8 mouse cellular contexts compared by ENCODE assay signal in genomic region chr9:86572636-86573291, GRCm38 (mm10). TPM values are rescaled to one million over a fixed set of nuclear protein-coding genes. Genes with fewer than 3 reads are reported as not detected.
DNase-seq lines count a peak whose midpoint lies in the region; ATAC-seq and TF ChIP-seq lines count a peak whose summit lies in the region.

No protein-coding gene starts in this region.

- no peaks in the 10 kb centered on the region; the same call in 1 of the 2 replicates for H3K4me1 ChIP-seq in embryonic fibroblast, embryonic 13.5 days (ENCODE audit: control insufficient read depth, insufficient read depth, low read length)
- no peaks in the 10 kb centered on the region; the same call in 1 of the 2 replicates for H3K4me1 ChIP-seq in heart, embryonic 11.5 days (ENCODE audit: control insufficient read depth, insufficient read depth, low read length)
- H3K4me1 ChIP-seq in kidney, embryonic 15.5 days: peaks cover 18% of the 10 kb centered on the region

- 10% methylated on average over 13 of the region's 13 CpGs for WGBS in heart, embryonic 11.5 days (ENCODE audit: insufficient replicate concordance)
- WGBS in kidney, embryonic 15.5 days: 7% methylated on average over 13 of the region's 13 CpGs

- H3K9ac ChIP-seq in heart, embryonic 11.5 days (ENCODE audit: low read depth, low read length): peak overlapping the region; percentile 73; the same call in 1 of the 2 replicates
- peak overlapping the region; percentile 59 for H3K9ac ChIP-seq in kidney, embryonic 15.5 days

- TF ChIP-seq POLR2A in embryonic fibroblast, embryonic 13.5 days (IDR thresholded peaks at IDR 0.05; ENCODE audit: low read depth, low read length): no peak

- H3K9me3 ChIP-seq in heart, embryonic 11.5 days (replicated peaks; ENCODE audit: control insufficient read depth, low read length): no peaks in the 10 kb centered on the region
- H3K9me3 ChIP-seq in kidney, embryonic 15.5 days (replicated peaks): no peaks in the 10 kb centered on the region

- H3K4me3 ChIP-seq in embryonic fibroblast, embryonic 13.5 days (ENCODE audit: insufficient read depth, low read length): no peak overlapping the region
- peak overlapping the region; percentile 78 for H3K4me3 ChIP-seq in heart, embryonic 11.5 days (ENCODE audit: low read depth, low read length)
- H3K4me3 ChIP-seq in kidney, embryonic 15.5 days (replicated peaks): peak overlapping the region; percentile 75

- H3K4me2 ChIP-seq in heart, embryonic 11.5 days: peak overlapping the region; percentile 100
- H3K4me2 ChIP-seq in kidney, embryonic 15.5 days: peak overlapping the region; percentile 100

- no peak for ATAC-seq in heart, embryonic 11.5 days (replicated peaks; ENCODE audit: insufficient number of reproducible peaks, low FRiP score, low TSS enrichment)
- ATAC-seq in kidney, embryonic 15.5 days (replicated peaks; ENCODE audit: low FRiP score): peak; percentile 5; the same call in 1 of the 2 replicates

- no peaks in the 10 kb centered on the region for H3K27me3 ChIP-seq in heart, embryonic 11.5 days (ENCODE audit: control insufficient read depth, insufficient read depth, low read length)
- no peaks in the 10 kb centered on the region for H3K27me3 ChIP-seq in kidney, embryonic 15.5 days

- no peak overlapping the region for H3K27ac ChIP-seq in embryonic fibroblast, embryonic 13.5 days (ENCODE audit: insufficient read depth, low read length)
- H3K27ac ChIP-seq in heart, embryonic 11.5 days (ENCODE audit: low read depth, low read length): no peak overlapping the region
- H3K27ac ChIP-seq in kidney, embryonic 15.5 days: no peak overlapping the region

- no peaks in the 10 kb centered on the region for H3K36me3 ChIP-seq in heart, embryonic 11.5 days (ENCODE audit: control insufficient read depth, insufficient read depth, low read length)
- H3K36me3 ChIP-seq in kidney, embryonic 15.5 days: peaks cover 18% of the 10 kb centered on the region

- DNase-seq in B cell, adult 2 months: peak; percentile 90 to 93
- peak; percentile 52 to 65 for DNase-seq in adrenal gland, postnatal 4 days (ENCODE audit: low spot score in 2 of 2)
- DNase-seq in liver: peak; percentile 87
- peak; percentile 29 to 78 for DNase-seq in monocyte, adult 2 months (ENCODE audit: low read depth in 1 of 2, low spot score in 2 of 2)
- peak; percentile 69 to 81 for DNase-seq in spleen, postnatal 14 days (ENCODE audit: low spot score in 2 of 2)

- peak; percentile 65; the same call in 1 of the 2 replicates for TF ChIP-seq CTCF in embryonic fibroblast, embryonic 13.5 days (IDR thresholded peaks at IDR 0.05; ENCODE audit: borderline replicate concordance, insufficient read depth, low read length)

RNA-seq across cellular contexts. Expression of gene Rwdd2a, which starts 1.0 kb away (rescaled TPM):
- 10 to 100 TPM; 14.2 to 15.1 TPM for total RNA-seq in adrenal gland, postnatal 4 days (2021)
- 2.2 and 2.3 TPM in 2 replicates for polyA plus RNA-seq in embryonic fibroblast, embryonic 13.5 days (2011; ENCODE audit: insufficient read length, low read depth, missing spikeins)
- 4.8 TPM in 2 replicates for polyA plus RNA-seq in heart, embryonic 11.5 days (2014; fragmentation: Nextera tagmentation; extraction: Ambion mirVana)
- 4.1 and 4.3 TPM in 2 replicates for polyA plus RNA-seq in kidney, embryonic 15.5 days (2015; fragmentation: Nextera tagmentation; extraction: Ambion mirVana)

RNA-seq across cellular contexts. Expression of gene Pgm3, which starts 1.1 kb away (rescaled TPM):
- 10 to 100 TPM; 36.3 to 38.5 TPM for total RNA-seq in adrenal gland, postnatal 4 days (2021)
- 27.6 and 30.8 TPM in 2 replicates for polyA plus RNA-seq in embryonic fibroblast, embryonic 13.5 days (2011; ENCODE audit: insufficient read length, low read depth, missing spikeins)
- 26.6 and 27.4 TPM in 2 replicates for polyA plus RNA-seq in heart, embryonic 11.5 days (2014; fragmentation: Nextera tagmentation; extraction: Ambion mirVana)
- 40.0 and 40.6 TPM in 2 replicates for polyA plus RNA-seq in kidney, embryonic 15.5 days (2015; fragmentation: Nextera tagmentation; extraction: Ambion mirVana)
